Mouse (Mus musculus) thymus, adult 2 months (tissue): ENCODE data around the gene Rab44.

ENCODE experiments used
- CTCF ChIP-seq: fragments of 200-500 bp; IDR thresholded peaks from 2 replicates; pipeline ENCODE4 v1.5.1; 2012; ENCODE audit warnings: mild to moderate bottlenecking, control low read depth, low read length, moderate library complexity, borderline replicate concordance; ENCODE audit not compliant: control insufficient read depth, poor library complexity, insufficient read depth; ENCODE audit errors: extremely low read depth
- POLR2A ChIP-seq: fragments of 200-500 bp; IDR thresholded peaks from 2 replicates; pipeline ENCODE4 v1.6.1; 2012; ENCODE audit warnings: mild to moderate bottlenecking, low read length, control low read depth, moderate library complexity; ENCODE audit not compliant: control insufficient read depth, poor library complexity, insufficient read depth; ENCODE audit errors: extremely low read depth

GRCm38 (mm10) chr17:29065245-29065940, 48.6 kb upstream of the Rab44 start:
- no peak for TF ChIP-seq CTCF
- no peak for TF ChIP-seq POLR2A
